Mouse (Mus musculus) stomach, embryonic 14.5 days (tissue): ENCODE results near the gene Spin2d. TPM values are rescaled to one million over a fixed set of nuclear protein-coding genes. Genes with fewer than 3 reads are reported as not detected.

Source experiments
- polyA plus RNA-seq: library from polyadenylated mRNA; unstranded; fragments of >200 nt; fragmentation: Nextera tagmentation; extraction: Ambion mirVana; gene quantifications from 2 replicates; pipeline ENCODE4 v1.2.1, GENCODE M21; 2014

The Spin2d gene
- polyA plus RNA-seq, 1 experiment from 2014 or later = not detected

Other genes starting within 250 kb of the Spin2d start
- gene Zfp185, start 189.7 kb downstream of the Spin2d start, polyA plus RNA-seq = 10.3 and 13.4 TPM in 2 replicates
- gene Pnma5, start 139.9 kb downstream of the Spin2d start, polyA plus RNA-seq = not detected in 2 replicates
- 0.27 TPM in 1 of 2 replicates, not detected in the other for gene Pnma3, start 112.2 kb downstream of the Spin2d start, polyA plus RNA-seq
- gene Xlr4a, start 94.5 kb downstream of the Spin2d start, polyA plus RNA-seq = 0.31 and 1.5 TPM in 2 replicates
- 3.3 and 7.9 TPM in 2 replicates for gene Xlr3a, start 79.9 kb downstream of the Spin2d start, polyA plus RNA-seq
- not detected in 2 replicates for gene Gm14685, start 59.9 kb downstream of the Spin2d start, polyA plus RNA-seq
- gene Xlr5b, start 28.2 kb downstream of the Spin2d start, polyA plus RNA-seq = not detected in 2 replicates
- gene DXBay18, start 27.5 kb downstream of the Spin2d start, polyA plus RNA-seq = not detected in 2 replicates
- 5.5 and 11.3 TPM in 2 replicates for gene Xlr3b, start 15.2 kb upstream of the Spin2d start, polyA plus RNA-seq
- gene Xlr4b, start 37.3 kb upstream of the Spin2d start, polyA plus RNA-seq = 0.17 and 1.1 TPM in 2 replicates
- gene F8a, start 51.3 kb upstream of the Spin2d start, polyA plus RNA-seq = 12.2 and 12.9 TPM in 2 replicates
- not detected in 2 replicates for gene Xlr4c, start 66.1 kb upstream of the Spin2d start, polyA plus RNA-seq
- not detected in 2 replicates for gene Xlr3c, start 88.4 kb upstream of the Spin2d start, polyA plus RNA-seq
- 0.16 TPM in 1 of 2 replicates, not detected in the other for gene Xlr5a, start 116.0 kb upstream of the Spin2d start, polyA plus RNA-seq
- not detected in 2 replicates for gene Xlr5c, start 116.0 kb upstream of the Spin2d start, polyA plus RNA-seq
- gene Gm45015, start 159.9 kb upstream of the Spin2d start, polyA plus RNA-seq = not detected in 2 replicates
- gene Zfp275, start 165.6 kb upstream of the Spin2d start, polyA plus RNA-seq = 17.4 and 21.2 TPM in 2 replicates
- gene Gm18336, start 221.7 kb upstream of the Spin2d start, polyA plus RNA-seq = not detected in 2 replicates
- gene Zfp92, start 234.1 kb upstream of the Spin2d start, polyA plus RNA-seq = 0.09 and 0.11 TPM in 2 replicates